Mouse (Mus musculus): ENCODE data around the gene Ube4b. TPM values are rescaled to one million over a fixed set of nuclear protein-coding genes. Genes with fewer than 3 reads are reported as not detected.

The Ube4b gene
- polyA plus RNA-seq, 1 experiment from 2014 or later = 28.8 TPM

- Histone ChIP-seq H3K27me3 (ENCODE audit: insufficient read depth, low read length) (no peaks in the 10 kb centered on the region), H3K4me2 (ENCODE audit: low read length) (no peak overlapping the region), H3K4me1 (replicated peaks; ENCODE audit: insufficient read depth, low read length) (no peaks in the 10 kb centered on the region), H3K27ac (no peak overlapping the region), H3K9ac (ENCODE audit: low read depth, low read length) (no peak overlapping the region), H3K4me3 (replicated peaks; ENCODE audit: low read depth, low read length) (no peak overlapping the region), H3K9me3 (replicated peaks; ENCODE audit: low read length) (no peaks in the 10 kb centered on the region), H3K36me3 (ENCODE audit: insufficient read depth, low read length) (peaks cover 8% of the 10 kb centered on the region; the same call in 1 of the 2 replicates)
- 62% methylated on average over 12 of the region's 12 CpGs for WGBS
- DNase-seq (ENCODE audit: low spot score) (no peak), ATAC-seq (replicated peaks; ENCODE audit: low FRiP score, low read depth) (no peak)
- no peak for TF ChIP-seq CTCF (IDR thresholded peaks at IDR 0.05; ENCODE audit: low read depth)
Observed at GRCm38 (mm10) chr4:149393311-149393995, 33.1 kb downstream of the Ube4b start.

- Histone ChIP-seq H3K9ac (ENCODE audit: low read depth, low read length) (no peak overlapping the region), H3K4me2 (ENCODE audit: low read length) (no peak overlapping the region), H3K9me3 (replicated peaks; ENCODE audit: low read length) (no peaks in the 10 kb centered on the region), H3K27me3 (ENCODE audit: insufficient read depth, low read length) (no peaks in the 10 kb centered on the region), H3K4me3 (replicated peaks; ENCODE audit: low read depth, low read length) (no peak overlapping the region), H3K27ac (no peak overlapping the region), H3K4me1 (replicated peaks; ENCODE audit: insufficient read depth, low read length) (no peaks in the 10 kb centered on the region), H3K36me3 (ENCODE audit: insufficient read depth, low read length) (no peaks in the 10 kb centered on the region)
- DNase-seq (ENCODE audit: low spot score) (no peak), ATAC-seq (replicated peaks; ENCODE audit: low FRiP score, low read depth) (no peak)
- no peak for TF ChIP-seq CTCF (IDR thresholded peaks at IDR 0.05; ENCODE audit: low read depth)
- 83% methylated on average over 4 of the region's 4 CpGs for WGBS
Observed at GRCm38 (mm10) chr4:149392359-149392758, 34.2 kb downstream of the Ube4b start.

GRCm38 (mm10) chr4:149381001-149381400 is 45.5 kb downstream of the Ube4b start:
- H3K4me2 ChIP-seq (ENCODE audit: low read length) = no peak overlapping the region
- ATAC-seq (replicated peaks; ENCODE audit: low FRiP score, low read depth) = no peak
- no peaks in the 10 kb centered on the region for H3K9me3 ChIP-seq (replicated peaks; ENCODE audit: low read length)
- H3K27ac ChIP-seq = no peak overlapping the region
- DNase-seq (ENCODE audit: low spot score) = peak; percentile 55
- peaks cover 38% of the 10 kb centered on the region for H3K36me3 ChIP-seq (ENCODE audit: insufficient read depth, low read length)
- H3K4me3 ChIP-seq (replicated peaks; ENCODE audit: low read depth, low read length) = no peak overlapping the region
- no peak overlapping the region for H3K9ac ChIP-seq (ENCODE audit: low read depth, low read length)
- 60% methylated on average over 7 of the region's 7 CpGs for WGBS
- no peaks in the 10 kb centered on the region for H3K27me3 ChIP-seq (ENCODE audit: insufficient read depth, low read length)
- TF ChIP-seq CTCF (IDR thresholded peaks at IDR 0.05; ENCODE audit: low read depth) = no peak
- H3K4me1 ChIP-seq (replicated peaks; ENCODE audit: insufficient read depth, low read length) = no peaks in the 10 kb centered on the region

GRCm38 (mm10) chr4:149379881-149380280 is 46.7 kb downstream of the Ube4b start:
- DNase-seq (ENCODE audit: low spot score) (no peak), ATAC-seq (replicated peaks; ENCODE audit: low FRiP score, low read depth) (no peak)
- H3K36me3 ChIP-seq (ENCODE audit: insufficient read depth, low read length) = peaks cover 31% of the 10 kb centered on the region
- no peaks in the 10 kb centered on the region for H3K9me3 ChIP-seq (replicated peaks; ENCODE audit: low read length)
- H3K4me1 ChIP-seq (replicated peaks; ENCODE audit: insufficient read depth, low read length) = no peaks in the 10 kb centered on the region
- WGBS = 75% methylated on average over 17 of the region's 17 CpGs
- H3K9ac ChIP-seq (ENCODE audit: low read depth, low read length) = no peak overlapping the region
- H3K4me3 ChIP-seq (replicated peaks; ENCODE audit: low read depth, low read length) = no peak overlapping the region
- no peak for TF ChIP-seq CTCF (IDR thresholded peaks at IDR 0.05; ENCODE audit: low read depth)
- no peak overlapping the region for H3K27ac ChIP-seq
- no peak overlapping the region for H3K4me2 ChIP-seq (ENCODE audit: low read length)
- no peaks in the 10 kb centered on the region for H3K27me3 ChIP-seq (ENCODE audit: insufficient read depth, low read length)

- Histone ChIP-seq H3K36me3 (ENCODE audit: insufficient read depth, low read length) (peaks cover 37% of the 10 kb centered on the region), H3K9ac (ENCODE audit: low read depth, low read length) (no peak overlapping the region), H3K9me3 (replicated peaks; ENCODE audit: low read length) (no peaks in the 10 kb centered on the region), H3K4me1 (replicated peaks; ENCODE audit: insufficient read depth, low read length) (no peaks in the 10 kb centered on the region), H3K4me3 (replicated peaks; ENCODE audit: low read depth, low read length) (no peak overlapping the region), H3K27ac (no peak overlapping the region), H3K4me2 (ENCODE audit: low read length) (no peak overlapping the region), H3K27me3 (ENCODE audit: insufficient read depth, low read length) (no peaks in the 10 kb centered on the region)
- ATAC-seq (replicated peaks; ENCODE audit: low FRiP score, low read depth) (no peak), DNase-seq (ENCODE audit: low spot score) (no peak)
- WGBS = 70% methylated on average over 8 of the region's 8 CpGs
- no peak for TF ChIP-seq CTCF (IDR thresholded peaks at IDR 0.05; ENCODE audit: low read depth)
Observed at GRCm38 (mm10) chr4:149378819-149379218, 47.7 kb downstream of the Ube4b start.

- Histone ChIP-seq H3K4me3 (replicated peaks; ENCODE audit: low read depth, low read length) (no peak overlapping the region), H3K27ac (no peak overlapping the region), H3K36me3 (ENCODE audit: insufficient read depth, low read length) (peaks cover 45% of the 10 kb centered on the region), H3K9ac (ENCODE audit: low read depth, low read length) (no peak overlapping the region), H3K4me1 (replicated peaks; ENCODE audit: insufficient read depth, low read length) (no peaks in the 10 kb centered on the region), H3K4me2 (ENCODE audit: low read length) (no peak overlapping the region), H3K9me3 (replicated peaks; ENCODE audit: low read length) (no peaks in the 10 kb centered on the region), H3K27me3 (ENCODE audit: insufficient read depth, low read length) (no peaks in the 10 kb centered on the region)
- no peak for TF ChIP-seq CTCF (IDR thresholded peaks at IDR 0.05; ENCODE audit: low read depth)
- DNase-seq (ENCODE audit: low spot score) (no peak), ATAC-seq (replicated peaks; ENCODE audit: low FRiP score, low read depth) (no peak)
- WGBS = 83% methylated on average over 10 of the region's 10 CpGs
Observed at GRCm38 (mm10) chr4:149376034-149376433, 50.5 kb downstream of the Ube4b start.

GRCm38 (mm10) chr4:149374662-149375061 is 51.9 kb downstream of the Ube4b start:
- H3K4me3 ChIP-seq (replicated peaks; ENCODE audit: low read depth, low read length) = no peak overlapping the region
- WGBS = 61% methylated on average over 11 of the region's 11 CpGs
- DNase-seq (ENCODE audit: low spot score) (no peak), ATAC-seq (replicated peaks; ENCODE audit: low FRiP score, low read depth) (no peak)
- H3K27ac ChIP-seq = no peak overlapping the region
- H3K9ac ChIP-seq (ENCODE audit: low read depth, low read length) = no peak overlapping the region
- H3K9me3 ChIP-seq (replicated peaks; ENCODE audit: low read length) = no peaks in the 10 kb centered on the region
- H3K4me1 ChIP-seq (replicated peaks; ENCODE audit: insufficient read depth, low read length) = no peaks in the 10 kb centered on the region
- H3K36me3 ChIP-seq (ENCODE audit: insufficient read depth, low read length) = peaks cover 39% of the 10 kb centered on the region
- no peak overlapping the region for H3K4me2 ChIP-seq (ENCODE audit: low read length)
- no peak for TF ChIP-seq CTCF (IDR thresholded peaks at IDR 0.05; ENCODE audit: low read depth)
- H3K27me3 ChIP-seq (ENCODE audit: insufficient read depth, low read length) = no peaks in the 10 kb centered on the region
